Mouse (Mus musculus) hindbrain, embryonic 12.5 days (tissue): Measurements from ENCODE around the gene Pelp1. TPM values are rescaled to one million over a fixed set of nuclear protein-coding genes. Genes with fewer than 3 reads are reported as not detected.
"Not testable (repeated sequence)": the region's sequence is repeated elsewhere in the genome, so short reads cannot be mapped to it uniquely, and the experiment has no call there.

Experiments used
- ATAC-seq: fragments of 200-750 bp; cut with Nextera tagmentation; 2 replicates; pipeline ENCODE4 v1.8.0; 2017; ENCODE audit warnings: moderate TSS enrichment; ENCODE audit not compliant: low FRiP score
- H3K27ac ChIP-seq: fragments of 300-500 bp; sonication (generic); 2 replicates; pipeline ENCODE4 v1.5.1; 2016; ENCODE audit warnings: mild to moderate bottlenecking
- H3K27me3 ChIP-seq: fragments of 300-500 bp; sonication (generic); 2 replicates; pipeline ENCODE4 v1.6.1; 2016; ENCODE audit warnings: mild to moderate bottlenecking
- H3K36me3 ChIP-seq: fragments of 300-500 bp; sonication (generic); 2 replicates; pipeline ENCODE4 v1.6.1; 2016; ENCODE audit warnings: mild to moderate bottlenecking
- H3K4me1 ChIP-seq: fragments of 300-500 bp; sonication (generic); 2 replicates; pipeline ENCODE4 v1.6.1; 2016
- H3K4me2 ChIP-seq: fragments of 300-500 bp; sonication (generic); replicated peaks from 2 replicates; pipeline ENCODE4 v1.6.1; 2016; ENCODE audit warnings: mild to moderate bottlenecking
- H3K4me3 ChIP-seq: fragments of 300-500 bp; sonication (generic); 2 replicates; pipeline ENCODE4 v1.5.1; 2016; ENCODE audit warnings: mild to moderate bottlenecking
- H3K9ac ChIP-seq: fragments of 300-500 bp; sonication (generic); 2 replicates; pipeline ENCODE4 v1.6.1; 2016; ENCODE audit warnings: mild to moderate bottlenecking, moderate library complexity
- H3K9me3 ChIP-seq: fragments of 300-500 bp; sonication (generic); replicated peaks from 2 replicates; pipeline ENCODE4 v1.6.1; 2016; ENCODE audit warnings: mild to moderate bottlenecking
- WGBS: fragments of 180-500 bp; shearing (Covaris S2); methylation state at CpG from one replicate; pipeline ENCODE4 v1.1.7; 2016; 5-methylcytosine and 5-hydroxymethylcytosine counted together
- polyA plus RNA-seq: library from polyadenylated mRNA; unstranded; fragments of >200 nt; fragmentation: Nextera tagmentation; extraction: Ambion mirVana; gene quantifications from 2 replicates; pipeline ENCODE4 v1.2.1, GENCODE M21; 2016

Pelp1 gene
- polyA plus RNA-seq, 1 experiment from 2014 or later, result 40.2 TPM

DNA sequence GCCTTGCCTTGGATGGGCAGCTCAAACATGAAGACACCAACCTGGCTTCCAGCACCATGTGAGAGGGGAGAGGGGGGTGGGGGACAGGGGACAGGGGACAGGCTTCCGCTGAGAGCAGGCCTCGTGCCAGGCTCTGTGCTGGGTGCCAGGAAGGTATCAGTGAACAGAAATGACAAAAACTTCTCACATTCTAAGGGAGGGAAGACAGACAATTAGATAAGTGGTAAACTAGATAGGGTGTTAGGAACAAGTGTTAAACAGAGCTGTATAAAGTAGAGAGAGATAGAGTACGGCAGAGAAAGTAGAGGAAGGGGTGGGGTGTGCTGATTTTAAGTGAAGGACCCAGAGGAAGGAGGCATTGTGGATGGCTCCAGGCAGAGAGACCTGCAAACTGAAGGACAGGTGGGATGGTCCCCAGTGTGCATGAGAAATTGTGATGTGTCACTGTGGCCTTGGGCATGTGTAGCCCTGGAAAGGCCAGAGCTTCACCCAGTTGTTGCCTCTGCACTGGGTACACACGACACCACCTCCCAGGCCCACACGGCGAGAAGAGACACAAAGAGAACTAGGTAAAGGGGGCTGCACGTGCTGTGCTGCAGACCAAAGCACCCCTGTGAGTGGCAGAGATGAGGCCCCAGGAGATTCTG, 29.0 kb upstream of the Pelp1 start:
- H3K36me3 ChIP-seq, result peaks cover 65% of the 10 kb centered on the region
- H3K27ac ChIP-seq, result no peak overlapping the region
- WGBS, result 89% methylated on average over 7 of the region's 7 CpGs
- ATAC-seq, result no peak
- H3K4me2 ChIP-seq, result no peak overlapping the region
- no peaks in the 10 kb centered on the region for H3K27me3 ChIP-seq
- no peaks in the 10 kb centered on the region for H3K9me3 ChIP-seq
- H3K9ac ChIP-seq, result no peak overlapping the region
- H3K4me3 ChIP-seq, result no peak overlapping the region
- H3K4me1 ChIP-seq, result peaks cover 13% of the 10 kb centered on the region

DNA sequence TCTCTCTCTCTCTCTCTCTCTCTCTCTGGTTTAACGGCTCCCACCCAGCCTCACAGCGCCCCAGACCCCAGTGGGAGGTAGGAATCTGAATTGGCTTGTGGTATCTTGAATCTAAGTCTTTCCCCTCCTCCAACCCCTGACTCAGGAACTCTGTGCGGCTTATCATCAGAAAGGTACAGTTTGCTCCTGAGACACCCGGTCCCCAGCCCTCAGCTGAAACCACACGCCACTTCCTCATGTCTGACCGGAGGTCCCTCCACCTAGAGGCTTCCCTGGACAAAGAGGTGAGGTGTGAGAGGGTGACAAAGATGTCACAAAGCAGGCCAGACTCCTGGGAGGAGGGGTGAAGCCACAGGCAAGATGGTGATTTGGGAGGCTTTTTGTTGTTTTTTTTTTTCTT, 27.6 kb upstream of the Pelp1 start:
- H3K36me3 ChIP-seq, result peaks cover 65% of the 10 kb centered on the region
- H3K4me1 ChIP-seq, result peaks cover 22% of the 10 kb centered on the region
- H3K4me3 ChIP-seq, result no peak overlapping the region
- H3K4me2 ChIP-seq, result no peak overlapping the region
- no peaks in the 10 kb centered on the region for H3K9me3 ChIP-seq
- 87% methylated on average over 6 of the region's 6 CpGs for WGBS
- H3K27ac ChIP-seq, result no peak overlapping the region
- no peak overlapping the region for H3K9ac ChIP-seq
- H3K27me3 ChIP-seq, result no peaks in the 10 kb centered on the region
- ATAC-seq, result no peak

DNA sequence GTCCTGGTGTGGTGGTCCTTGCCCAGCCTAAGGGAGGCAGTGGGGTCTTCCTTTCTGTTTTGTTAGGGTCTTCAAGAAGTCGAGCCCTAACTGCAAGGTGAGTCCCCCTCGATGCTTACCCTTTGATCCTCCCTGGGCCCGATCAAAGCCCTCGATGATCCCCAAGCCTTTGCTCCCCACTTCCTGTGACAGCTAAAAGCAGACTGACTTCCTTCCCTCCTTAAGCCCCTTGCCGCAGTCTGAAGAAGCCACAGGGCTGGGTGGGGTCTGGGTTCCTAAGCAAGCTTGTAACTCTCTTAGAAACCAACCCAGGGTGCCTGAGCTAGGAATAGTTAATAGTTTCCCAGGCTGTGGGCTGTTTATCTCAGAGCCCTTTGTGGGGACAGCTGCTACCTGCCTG, 25.6 kb upstream of the Pelp1 start:
- no peaks in the 10 kb centered on the region for H3K9me3 ChIP-seq
- H3K4me2 ChIP-seq, result no peak overlapping the region
- 86% methylated on average over 5 of the region's 5 CpGs for WGBS
- H3K27me3 ChIP-seq, result no peaks in the 10 kb centered on the region
- H3K4me1 ChIP-seq, result peaks cover 30% of the 10 kb centered on the region
- H3K9ac ChIP-seq, result no peak overlapping the region
- H3K36me3 ChIP-seq, result peaks cover 47% of the 10 kb centered on the region
- no peak overlapping the region for H3K4me3 ChIP-seq
- no peak for ATAC-seq
- no peak overlapping the region for H3K27ac ChIP-seq

DNA sequence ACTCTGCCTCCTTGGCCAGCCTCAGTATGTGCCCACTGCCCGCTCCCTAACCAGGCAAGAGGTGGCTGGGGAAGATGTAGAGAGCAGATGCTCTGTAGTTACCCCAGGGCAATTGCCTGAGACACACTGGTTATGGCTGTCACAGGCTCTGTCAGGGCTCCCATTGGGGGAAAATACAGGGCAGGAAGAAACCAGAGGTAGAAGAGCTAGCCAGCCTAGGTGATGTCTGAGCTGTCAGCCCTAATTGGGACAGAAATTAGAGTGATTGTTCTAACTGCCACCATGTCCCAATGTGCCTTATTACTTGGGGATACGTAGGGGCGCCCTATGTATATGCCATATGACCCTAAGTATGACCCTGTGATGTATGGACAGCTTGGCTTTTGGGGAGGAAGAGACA, 24.1 kb upstream of the Pelp1 start:
- no peaks in the 10 kb centered on the region for H3K27me3 ChIP-seq
- H3K36me3 ChIP-seq, result peaks cover 33% of the 10 kb centered on the region
- H3K4me2 ChIP-seq, result peak overlapping the region; percentile 62
- no peak overlapping the region for H3K27ac ChIP-seq
- peak overlapping the region; percentile 71; the same call in 1 of the 2 replicates for H3K4me3 ChIP-seq
- WGBS, result 95% methylated on average over 3 of the region's 3 CpGs
- H3K4me1 ChIP-seq, result peaks cover 30% of the 10 kb centered on the region
- ATAC-seq, result no peak
- H3K9ac ChIP-seq, result peak overlapping the region; percentile 80; the same call in 1 of the 2 replicates
- no peaks in the 10 kb centered on the region for H3K9me3 ChIP-seq

DNA sequence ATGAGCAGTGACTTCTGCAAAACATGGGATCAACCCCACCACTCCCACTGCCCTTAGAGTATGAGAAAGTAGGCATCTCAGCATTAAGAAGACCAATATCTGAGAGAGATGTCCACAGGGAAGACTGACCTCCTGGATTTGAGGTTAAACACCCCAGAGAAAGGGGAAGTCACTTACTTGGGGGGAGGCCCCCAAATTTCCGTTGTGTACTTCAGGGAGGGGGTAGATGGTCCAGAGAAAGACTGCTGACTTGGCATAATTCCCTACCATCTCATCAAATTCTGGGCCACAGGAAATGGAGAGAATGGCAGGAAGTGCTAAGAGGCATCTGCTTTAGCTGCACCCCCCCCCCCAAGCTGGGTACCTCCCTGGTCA, 23.7 kb upstream of the Pelp1 start:
- no peaks in the 10 kb centered on the region for H3K27me3 ChIP-seq
- peak overlapping the region; percentile 62 for H3K4me2 ChIP-seq
- peak overlapping the region; percentile 71 for H3K4me3 ChIP-seq
- H3K4me1 ChIP-seq, result peaks cover 30% of the 10 kb centered on the region
- WGBS, result 63% methylated on average over 1 of the region's 1 CpGs
- H3K9me3 ChIP-seq, result no peaks in the 10 kb centered on the region
- H3K36me3 ChIP-seq, result peaks cover 29% of the 10 kb centered on the region
- no peak overlapping the region for H3K27ac ChIP-seq
- peak overlapping the region; percentile 80 for H3K9ac ChIP-seq
- no peak for ATAC-seq

DNA sequence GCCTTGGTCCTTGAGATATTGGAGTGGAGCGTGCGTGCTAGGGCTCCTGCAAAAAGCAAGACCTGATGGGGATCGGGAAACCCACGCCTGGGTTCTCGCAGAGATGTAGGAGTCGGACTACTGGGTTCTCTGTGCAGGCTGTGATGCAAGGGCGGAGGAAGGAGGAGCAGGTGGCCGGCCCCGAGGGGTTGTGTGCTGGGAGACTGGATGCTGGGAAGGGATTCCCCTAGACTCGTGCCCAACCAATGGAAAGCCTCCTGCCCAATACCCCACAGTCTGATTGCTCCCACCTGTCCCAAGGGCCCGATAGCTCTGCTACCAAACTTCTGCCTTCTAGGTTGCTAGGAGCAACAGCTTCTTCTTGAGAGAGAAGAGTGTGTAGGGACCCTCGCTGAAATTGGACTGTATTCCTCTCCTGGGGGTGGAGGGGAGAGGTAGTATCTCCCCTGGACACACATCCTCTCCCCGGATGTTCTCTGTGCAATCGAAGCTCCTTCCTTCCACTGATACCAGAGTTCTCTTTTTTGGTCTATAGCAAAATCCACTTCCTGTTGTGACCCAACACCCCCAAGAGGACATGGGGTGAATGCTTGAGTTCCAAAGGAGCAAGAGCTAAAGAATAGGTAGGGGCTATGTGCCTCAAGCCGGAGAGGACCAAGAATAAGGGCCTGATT, 23.2 kb upstream of the Pelp1 start:
- 8% methylated on average over 15 of the region's 15 CpGs for WGBS

DNA sequence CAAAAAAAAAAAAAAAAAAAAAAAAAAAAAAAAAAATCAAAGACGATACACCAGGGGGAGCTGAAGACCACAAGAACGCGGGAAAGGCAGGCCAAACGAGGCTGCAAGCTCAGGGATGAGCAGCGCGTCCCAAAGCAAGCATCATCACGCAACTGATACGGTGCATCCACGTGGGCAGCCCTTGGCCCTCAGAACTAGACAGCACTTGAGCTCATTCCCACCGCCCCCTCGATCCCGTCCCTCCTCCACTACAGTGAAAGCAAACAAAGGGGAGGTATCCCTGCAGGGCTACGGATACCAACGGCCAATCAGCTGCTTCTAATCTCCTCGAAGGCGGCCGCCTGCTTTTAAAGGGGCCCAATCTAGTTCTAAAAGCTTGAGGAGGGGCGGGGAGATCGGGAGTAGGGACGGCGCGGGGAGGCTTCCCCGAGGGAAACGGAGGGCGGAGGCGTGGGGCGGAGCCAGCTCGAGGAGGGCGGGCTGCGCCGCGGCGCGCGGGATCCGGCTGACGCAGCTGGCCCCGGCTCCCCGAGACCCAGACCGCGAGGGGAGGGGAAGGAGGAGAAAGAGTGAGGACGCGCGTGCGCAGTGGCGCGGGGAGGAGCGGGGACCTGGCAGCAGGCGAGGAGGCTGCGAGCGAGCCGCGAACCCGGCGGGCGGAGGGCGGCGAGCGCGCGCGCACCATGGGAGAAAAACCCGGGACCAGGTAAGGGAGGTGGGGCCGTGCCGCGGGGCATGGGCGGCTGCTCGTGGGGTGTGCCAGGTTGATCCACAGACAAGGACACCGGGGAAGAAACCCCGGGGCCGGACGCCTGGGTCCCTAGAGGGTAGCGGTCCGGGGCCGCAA, 22.4 kb upstream of the Pelp1 start, which contains the start of gene Arrb2:
Arrb2 (plus strand) TSS at position 588 of the 847 bp plus-strand sequence.
- Histone ChIP-seq H3K4me2 (peak within 1 kb of the TSS; percentile 62), H3K4me3 (peak within 1 kb of the TSS; percentile 71), H3K4me1 (peaks cover 30% of the 10 kb centered on the region), H3K27me3 (no peaks in the 10 kb centered on the region), H3K27ac (peak within 1 kb of the TSS; percentile 93), H3K36me3 (peaks cover 17% of the 10 kb centered on the region), H3K9ac (peak within 1 kb of the TSS; percentile 80), H3K9me3 (no peaks in the 10 kb centered on the region)
- ATAC-seq, result peak; percentile 94
- WGBS, result 2% methylated on average over 56 of the region's 75 CpGs

More for the DNA sequence above, 23.2 kb upstream of the Pelp1 start:
- Histone ChIP-seq H3K4me3 (peak overlapping the region; percentile 71), H3K9ac (peak overlapping the region; percentile 80), H3K9me3 (no peaks in the 10 kb centered on the region), H3K4me1 (peaks cover 30% of the 10 kb centered on the region), H3K27me3 (no peaks in the 10 kb centered on the region), H3K36me3 (peaks cover 23% of the 10 kb centered on the region), H3K4me2 (peak overlapping the region; percentile 62), H3K27ac (peak overlapping the region; percentile 93)
- ATAC-seq, result peak; percentile 60

DNA sequence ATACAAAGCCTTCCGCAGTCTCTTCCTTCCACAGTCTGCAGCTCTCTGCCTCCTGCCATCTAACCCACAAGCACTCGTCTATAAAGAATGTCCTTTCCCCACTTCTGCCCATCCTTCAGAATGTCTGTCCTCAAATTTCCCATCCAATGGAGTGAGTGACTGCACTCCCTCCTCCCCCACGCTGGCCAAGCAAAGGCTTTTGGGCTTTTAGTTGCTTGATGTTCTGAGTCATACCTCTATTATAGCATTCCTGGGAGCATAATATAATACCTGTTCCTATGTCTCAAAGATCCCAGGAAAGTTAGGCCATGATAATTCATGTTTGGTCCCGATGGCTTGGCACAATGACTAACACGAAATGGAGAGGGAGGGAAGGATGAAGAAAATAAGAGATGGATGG, 21.7 kb upstream of the Pelp1 start:
- Histone ChIP-seq H3K27me3 (no peaks in the 10 kb centered on the region), H3K4me3 (peak overlapping the region; percentile 71), H3K9ac (peak overlapping the region; percentile 13; the same call in 1 of the 2 replicates), H3K9me3 (no peaks in the 10 kb centered on the region), H3K27ac (peak overlapping the region; percentile 93), H3K4me2 (peak overlapping the region; percentile 62), H3K4me1 (peaks cover 30% of the 10 kb centered on the region), H3K36me3 (peaks cover 11% of the 10 kb centered on the region)
- 30% methylated on average over 5 of the region's 5 CpGs for WGBS
- ATAC-seq, result no peak

DNA sequence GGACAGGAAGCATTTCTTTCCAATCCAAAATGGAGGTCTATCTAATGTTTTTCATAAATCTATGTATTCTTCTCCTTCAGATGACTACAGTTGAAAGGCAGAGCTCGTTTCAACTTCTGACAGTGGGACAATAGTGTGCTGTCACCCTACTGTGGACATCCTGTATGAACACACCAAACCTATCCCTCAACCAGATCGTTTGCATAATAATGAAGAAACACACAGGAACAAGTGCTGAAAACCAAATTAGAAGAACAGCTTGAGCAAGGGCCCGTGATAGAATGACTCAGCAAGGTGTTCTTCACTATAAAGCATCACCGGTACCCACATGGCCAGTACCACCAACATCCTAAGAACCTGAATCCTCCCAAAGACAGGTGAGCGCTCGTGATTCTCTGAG, 16.8 kb upstream of the Pelp1 start:
- H3K27ac ChIP-seq, ATAC-seq, H3K4me1 ChIP-seq, H3K36me3 ChIP-seq, H3K4me3 ChIP-seq, H3K9me3 ChIP-seq, H3K4me2 ChIP-seq, H3K27me3 ChIP-seq, H3K9ac ChIP-seq: not testable (repeated sequence)
- WGBS, result 74% methylated on average over 6 of the region's 6 CpGs

DNA sequence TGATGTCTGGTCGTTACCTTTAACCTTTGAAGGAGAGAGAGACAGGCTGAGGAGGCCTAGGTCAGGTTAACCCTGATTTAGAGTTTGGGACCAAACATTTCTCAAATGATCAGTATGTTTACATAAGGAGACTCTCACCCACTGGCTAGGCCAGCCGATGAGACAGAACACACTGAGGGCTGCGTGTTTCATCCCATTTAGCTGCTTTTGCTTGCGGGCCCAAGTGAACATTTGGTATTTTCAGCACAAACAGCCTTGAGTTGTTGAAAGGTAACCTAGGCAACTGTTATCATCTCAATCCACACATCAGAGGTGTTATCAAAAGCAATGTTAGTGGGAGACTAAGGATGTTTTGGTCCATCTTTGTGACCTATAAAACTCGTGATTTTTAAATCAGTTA, 9.7 kb upstream of the Pelp1 start:
- ATAC-seq, result no peak
- no peak overlapping the region for H3K4me2 ChIP-seq
- no peaks in the 10 kb centered on the region for H3K36me3 ChIP-seq
- 71% methylated on average over 5 of the region's 5 CpGs for WGBS
- H3K27ac ChIP-seq, result no peak overlapping the region
- H3K4me1 ChIP-seq, result no peaks in the 10 kb centered on the region
- H3K27me3 ChIP-seq, result no peaks in the 10 kb centered on the region
- no peak overlapping the region for H3K4me3 ChIP-seq
- no peaks in the 10 kb centered on the region for H3K9me3 ChIP-seq
- H3K9ac ChIP-seq, result no peak overlapping the region

DNA sequence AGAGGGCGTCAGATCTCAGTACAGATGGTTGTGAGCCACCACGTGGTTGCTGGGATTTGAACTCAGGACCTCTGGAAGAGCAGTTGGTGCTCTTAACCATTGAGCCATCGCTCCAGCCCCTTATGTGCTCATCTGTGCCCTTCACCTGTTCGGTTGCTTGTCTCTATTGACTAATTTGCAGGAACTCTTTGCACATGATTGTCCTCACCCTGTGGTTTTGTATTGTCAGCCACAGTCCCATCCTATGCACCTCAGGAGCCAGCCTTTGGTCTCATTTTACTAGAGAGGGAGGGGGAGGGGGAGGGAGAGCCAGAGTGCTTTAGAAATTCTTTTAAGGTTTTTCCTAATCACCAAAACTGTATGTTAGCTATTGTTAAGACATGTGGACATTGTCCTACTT, 8.4 kb upstream of the Pelp1 start:
- H3K4me1 ChIP-seq, result no peaks in the 10 kb centered on the region
- no peak overlapping the region for H3K27ac ChIP-seq
- H3K4me3 ChIP-seq, result no peak overlapping the region
- no peak for ATAC-seq
- no peak overlapping the region for H3K9ac ChIP-seq
- H3K4me2 ChIP-seq, result no peak overlapping the region
- H3K27me3 ChIP-seq, result no peaks in the 10 kb centered on the region
- no peaks in the 10 kb centered on the region for H3K36me3 ChIP-seq
- no peaks in the 10 kb centered on the region for H3K9me3 ChIP-seq
- WGBS, result 58% methylated on average over 4 of the region's 4 CpGs

DNA sequence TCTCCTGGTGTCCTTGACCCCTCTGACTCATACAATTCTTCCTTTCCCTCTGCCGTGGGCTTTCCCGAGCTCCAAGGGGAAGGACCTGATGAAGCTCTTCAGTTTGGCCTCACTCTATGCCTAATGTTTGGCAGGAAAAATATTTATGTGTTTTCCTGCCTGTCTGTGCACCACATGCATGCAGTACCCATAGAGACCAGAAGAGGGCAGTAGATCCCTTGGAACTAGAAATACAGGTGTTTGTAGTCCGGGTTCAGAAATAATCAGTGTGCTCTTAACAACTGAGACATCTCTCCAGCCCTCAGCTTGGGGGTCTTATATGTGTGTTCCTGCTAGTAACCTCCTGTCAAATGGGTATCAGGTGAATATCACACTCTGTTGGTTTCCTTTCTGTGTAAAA, 4.1 kb upstream of the Pelp1 start:
- Histone ChIP-seq H3K4me2 (no peak overlapping the region), H3K9ac (no peak overlapping the region), H3K27ac (no peak overlapping the region), H3K4me3 (no peak overlapping the region), H3K27me3 (no peaks in the 10 kb centered on the region), H3K36me3 (no peaks in the 10 kb centered on the region), H3K4me1 (peaks cover 5% of the 10 kb centered on the region), H3K9me3 (no peaks in the 10 kb centered on the region)
- 16% methylated on average over 3 of the region's 3 CpGs for WGBS
- no peak for ATAC-seq
